Mouse (Mus musculus) cortical plate, adult 2 months (tissue): ENCODE results near the gene Abtb1.

Experiments used
- CTCF ChIP-seq: fragments of 200-500 bp; IDR thresholded peaks from 2 replicates; pipeline ENCODE4 v1.5.1; 2011; ENCODE audit warnings: mild to moderate bottlenecking, control low read depth, low read length; ENCODE audit not compliant: insufficient read depth; ENCODE audit errors: extremely low read depth
- POLR2A ChIP-seq: fragments of 200-500 bp; IDR thresholded peaks from 2 replicates; pipeline ENCODE4 v1.6.1; 2011; ENCODE audit warnings: mild to moderate bottlenecking, low read length, control low read depth; ENCODE audit not compliant: insufficient read depth; ENCODE audit errors: extremely low read depth

DNA sequence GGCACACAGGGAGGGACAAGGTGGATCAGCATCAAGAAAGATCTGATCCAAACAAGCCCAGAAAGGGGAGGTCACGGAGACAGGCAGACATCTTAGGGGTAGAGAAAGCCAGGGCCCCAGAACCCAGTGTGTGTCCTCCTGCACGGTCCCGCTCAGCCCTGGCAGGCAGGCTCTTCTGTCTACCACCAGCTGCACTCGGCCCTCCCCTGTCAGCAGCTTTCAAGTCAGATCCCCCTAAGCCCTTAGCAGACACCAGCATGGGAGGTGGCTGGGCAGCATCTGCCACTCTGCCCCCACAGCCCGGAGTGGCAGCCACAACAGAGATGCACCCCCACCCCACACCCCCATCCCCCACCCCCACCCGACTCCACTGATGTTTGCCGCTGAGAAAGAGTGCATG, 31.0 kb upstream of the Abtb1 start:
- TF ChIP-seq CTCF: no peak
- no peak for TF ChIP-seq POLR2A
